Mouse (Mus musculus) brown adipose tissue, adult 24 weeks (tissue): Measurements from ENCODE around the gene Ndufa11. TPM values are rescaled to one million over a fixed set of nuclear protein-coding genes. Genes with fewer than 3 reads are reported as not detected.

ENCODE experiments used
- H3K27ac ChIP-seq: fragments of 200-500 bp; replicated peaks from 2 replicates; pipeline ENCODE4 v1.5.1; 2012; ENCODE audit warnings: low read depth, mild to moderate bottlenecking, low read length
- H3K4me1 ChIP-seq: fragments of 200-500 bp; 2 replicates; pipeline ENCODE4 v1.6.1; 2012; ENCODE audit warnings: low read length, mixed read lengths; ENCODE audit not compliant: control insufficient read depth, insufficient read depth, insufficient read length
- H3K4me3 ChIP-seq: fragments of 200-500 bp; 2 replicates; pipeline ENCODE4 v1.5.1; 2012; ENCODE audit warnings: low read depth, mild to moderate bottlenecking, low read length, moderate library complexity; ENCODE audit not compliant: insufficient read depth
- polyA plus RNA-seq: library from polyadenylated mRNA; stranded (reverse); fragments of >200 nt; gene quantifications from 2 replicates; pipeline ENCODE4 v1.2.4, GENCODE M21; 2012; ENCODE audit not compliant: missing spikeins, insufficient read depth, insufficient read length

Gene Ndufa11
- polyA plus RNA-seq, 1 experiment, result 597 TPM

- Histone ChIP-seq H3K27ac (no peak overlapping the region), H3K4me3 (no peak overlapping the region), H3K4me1 (no peaks in the 10 kb centered on the region)
These were observed 19.0 kb downstream of the Ndufa11 start for GRCm38 (mm10) chr17:56736534-56736933.

- H3K27ac ChIP-seq, result no peak overlapping the region
- H3K4me1 ChIP-seq, result no peaks in the 10 kb centered on the region
- H3K4me3 ChIP-seq, result no peak overlapping the region
These were observed 20.7 kb downstream of the Ndufa11 start for GRCm38 (mm10) chr17:56738221-56738620.

- H3K4me1 ChIP-seq, result no peaks in the 10 kb centered on the region
- no peak overlapping the region for H3K4me3 ChIP-seq
- H3K27ac ChIP-seq, result no peak overlapping the region
These were observed 22.7 kb downstream of the Ndufa11 start for GRCm38 (mm10) chr17:56740118-56740787.

GRCm38 (mm10) chr17:56740788-56741160 lies 23.2 kb downstream of the Ndufa11 start:
- Histone ChIP-seq H3K27ac (no peak overlapping the region), H3K4me3 (no peak overlapping the region)

GRCm38 (mm10) chr17:56744173-56744572 lies 26.6 kb downstream of the Ndufa11 start:
- no peak overlapping the region for H3K27ac ChIP-seq
- no peak overlapping the region for H3K4me3 ChIP-seq
- H3K4me1 ChIP-seq, result no peaks in the 10 kb centered on the region

More at GRCm38 (mm10) chr17:56740788-56741160, 23.2 kb downstream of the Ndufa11 start:
- H3K4me1 ChIP-seq, result no peaks in the 10 kb centered on the region

- no peak overlapping the region for H3K27ac ChIP-seq
- H3K4me1 ChIP-seq, result no peaks in the 10 kb centered on the region
- peak overlapping the region; percentile 23; the same call in 1 of the 2 replicates for H3K4me3 ChIP-seq
These were observed 34.0 kb downstream of the Ndufa11 start for GRCm38 (mm10) chr17:56751404-56752072.

GRCm38 (mm10) chr17:56753452-56753851 lies 35.9 kb downstream of the Ndufa11 start:
- Histone ChIP-seq H3K4me3 (no peak overlapping the region), H3K27ac (no peak overlapping the region), H3K4me1 (no peaks in the 10 kb centered on the region)

- H3K4me3 ChIP-seq, result no peak overlapping the region
- no peaks in the 10 kb centered on the region for H3K4me1 ChIP-seq
- no peak overlapping the region for H3K27ac ChIP-seq
These were observed 37.0 kb downstream of the Ndufa11 start for GRCm38 (mm10) chr17:56754271-56755185.

- Histone ChIP-seq H3K4me1 (no peaks in the 10 kb centered on the region), H3K4me3 (peak overlapping the region; percentile 63), H3K27ac (no peak overlapping the region)
These were observed 39.3 kb downstream of the Ndufa11 start for GRCm38 (mm10) chr17:56756703-56757399.

GRCm38 (mm10) chr17:56757416-56758123 lies 40.0 kb downstream of the Ndufa11 start, which contains the start of gene Nrtn:
Nrtn (minus strand) TSS chr17:56757530.
- Histone ChIP-seq H3K27ac (no peak within 1 kb of the TSS), H3K4me1 (no peaks in the 10 kb centered on the region), H3K4me3 (peak within 1 kb of the TSS; percentile 63)

GRCm38 (mm10) chr17:56758132-56758531 lies 40.6 kb downstream of the Ndufa11 start:
- no peak overlapping the region for H3K4me3 ChIP-seq
- peaks cover 5% of the 10 kb centered on the region; the same call in 1 of the 2 replicates for H3K4me1 ChIP-seq
- no peak overlapping the region for H3K27ac ChIP-seq

- no peak overlapping the region for H3K4me3 ChIP-seq
- H3K4me1 ChIP-seq, result peaks cover 7% of the 10 kb centered on the region; the same call in 1 of the 2 replicates
- H3K27ac ChIP-seq, result no peak overlapping the region
These were observed 41.7 kb downstream of the Ndufa11 start for GRCm38 (mm10) chr17:56759261-56759660.

GRCm38 (mm10) chr17:56761077-56761476 lies 43.5 kb downstream of the Ndufa11 start:
- Histone ChIP-seq H3K27ac (no peak overlapping the region), H3K4me1 (peaks cover 12% of the 10 kb centered on the region), H3K4me3 (no peak overlapping the region)

GRCm38 (mm10) chr17:56761991-56762410 lies 44.4 kb downstream of the Ndufa11 start:
- Histone ChIP-seq H3K27ac (0 out of 2 replicates have a peak overlapping the region, but pooled peaks have one; percentile 55), H3K4me3 (peak overlapping the region; percentile 59), H3K4me1 (peaks cover 12% of the 10 kb centered on the region)
